Mouse (Mus musculus): ENCODE results near the gene Zmynd8.

- TF ChIP-seq CTCF (conservative IDR thresholded peaks at IDR 0.05; ENCODE audit: insufficient read depth, insufficient read length, low read depth, low read length), result no peak
- TF ChIP-seq POLR2A (IDR thresholded peaks at IDR 0.05; ENCODE audit: low read depth, low read length), result no peak
Measured at GRCm38 (mm10) chr2:165925144-165925543, 26.3 kb upstream of the Zmynd8 start.
